Mouse (Mus musculus) myocyte (in vitro differentiated cells): ENCODE results near the gene Magel2.

Experiments
- CEBPB ChIP-seq: IDR thresholded peaks from 2 replicates; pipeline ENCODE4 v1.6.1; 2011; ENCODE audit warnings: mild to moderate bottlenecking, moderate library complexity; ENCODE audit not compliant: poor library complexity, insufficient read depth, severe bottlenecking
- E2F4 ChIP-seq: IDR thresholded peaks from one replicate; pipeline ENCODE4 v1.6.1; 2011; ENCODE audit warnings: mild to moderate bottlenecking, control low read depth, moderate library complexity; ENCODE audit not compliant: insufficient read depth
- MAX ChIP-seq: IDR thresholded peaks from one replicate; pipeline ENCODE4 v1.6.1; 2011; ENCODE audit warnings: low read depth, mild to moderate bottlenecking, control low read depth
- MYOD1 ChIP-seq, 3 experiments: IDR thresholded peaks; one replicate each; pipeline ENCODE4 v1.6.1; 2011; ENCODE audit warnings: control low read depth in 2 of 3, low read depth in 2 of 3, mild to moderate bottlenecking in 2 of 3, moderate library complexity in 1 of 3; ENCODE audit not compliant: insufficient read length in 2 of 3, control insufficient read depth in 1 of 3
- MYOG ChIP-seq, 3 experiments: IDR thresholded peaks; one replicate each; pipeline ENCODE4 v1.6.1; 2011; ENCODE audit warnings: control low read depth in 2 of 3, low read depth in 2 of 3, mild to moderate bottlenecking in 2 of 3; ENCODE audit not compliant: insufficient read length in 2 of 3, control insufficient read depth in 1 of 3, insufficient read depth in 1 of 3
- POLR2A ChIP-seq: IDR thresholded peaks from one replicate; pipeline ENCODE4 v1.6.1; 2011; ENCODE audit warnings: low read depth, mild to moderate bottlenecking, control low read depth, moderate library complexity; ENCODE audit not compliant: insufficient read length
- POLR2AphosphoS2 ChIP-seq: IDR thresholded peaks from one replicate; pipeline ENCODE4 v1.6.1; 2011; ENCODE audit warnings: low read depth, control low read depth; ENCODE audit not compliant: insufficient read length
- REST ChIP-seq: IDR thresholded peaks from one replicate; pipeline ENCODE4 v1.6.1; 2011; ENCODE audit warnings: mild to moderate bottlenecking, control low read depth, moderate library complexity; ENCODE audit not compliant: insufficient read depth, insufficient read length
- SRF ChIP-seq: IDR thresholded peaks from one replicate; pipeline ENCODE4 v1.6.1; 2011; ENCODE audit warnings: low read depth; ENCODE audit not compliant: control insufficient read depth, insufficient read length
- TCF12 ChIP-seq: IDR thresholded peaks from one replicate; pipeline ENCODE4 v1.6.1; 2011; ENCODE audit warnings: mild to moderate bottlenecking, control low read depth; ENCODE audit not compliant: poor library complexity, insufficient read depth, severe bottlenecking
- TCF3 ChIP-seq: IDR thresholded peaks from one replicate; pipeline ENCODE4 v1.6.1; 2011; ENCODE audit warnings: low read depth, control low read depth; ENCODE audit not compliant: insufficient read length
- USF1 ChIP-seq: IDR thresholded peaks from one replicate; pipeline ENCODE4 v1.6.1; 2011; ENCODE audit warnings: low read depth, mild to moderate bottlenecking, control low read depth, moderate library complexity

GRCm38 (mm10) chr7:62348804-62349190, 28.0 kb upstream of the Magel2 start:
- TF ChIP-seq POLR2A (no peak), USF1 (no peak), MAX (no peak), TCF12 (no peak), MYOG (IDR thresholded peaks at IDR 0.05; ENCODE audit: control insufficient read depth in 1 of 3, insufficient read depth in 1 of 3, insufficient read length in 2 of 3, low read depth in 2 of 3) (no peak), CEBPB (no peak), TCF3 (no peak), POLR2AphosphoS2 (no peak), E2F4 (no peak), SRF (no peak), MYOD1 (IDR thresholded peaks at IDR 0.05; ENCODE audit: control insufficient read depth in 1 of 3, insufficient read length in 2 of 3, low read depth in 2 of 3) (no peak), REST (no peak)
